Mouse (Mus musculus): ENCODE data around the gene Tamm41.

Gene Tamm41

DNA sequence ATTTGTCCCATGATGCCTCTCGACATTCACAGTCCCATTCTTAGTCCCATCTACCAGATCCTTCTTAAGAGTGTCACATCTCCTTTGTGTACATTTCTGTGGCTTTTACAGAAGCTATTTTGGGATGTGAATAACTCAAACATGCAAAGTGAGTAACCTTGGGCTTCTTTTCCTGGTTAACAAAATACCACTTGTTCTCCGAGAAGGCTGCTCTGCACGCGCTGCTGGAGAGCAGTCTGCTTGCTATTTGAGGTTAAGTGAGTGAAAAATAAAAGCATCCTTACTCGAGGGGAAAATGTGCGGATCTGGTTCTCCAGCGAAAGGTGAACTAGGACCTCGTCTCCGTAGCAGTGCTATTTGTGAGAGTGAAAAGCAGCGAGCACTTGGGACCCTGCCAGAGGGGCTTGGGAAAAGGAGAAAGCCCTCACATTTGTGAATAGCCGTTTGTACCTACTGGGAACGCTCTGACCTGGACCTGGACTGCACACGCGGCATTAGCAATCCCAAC, 10.1 kb downstream of the Tamm41 start:
- no peak for DNase-seq (ENCODE audit: low spot score)

DNA sequence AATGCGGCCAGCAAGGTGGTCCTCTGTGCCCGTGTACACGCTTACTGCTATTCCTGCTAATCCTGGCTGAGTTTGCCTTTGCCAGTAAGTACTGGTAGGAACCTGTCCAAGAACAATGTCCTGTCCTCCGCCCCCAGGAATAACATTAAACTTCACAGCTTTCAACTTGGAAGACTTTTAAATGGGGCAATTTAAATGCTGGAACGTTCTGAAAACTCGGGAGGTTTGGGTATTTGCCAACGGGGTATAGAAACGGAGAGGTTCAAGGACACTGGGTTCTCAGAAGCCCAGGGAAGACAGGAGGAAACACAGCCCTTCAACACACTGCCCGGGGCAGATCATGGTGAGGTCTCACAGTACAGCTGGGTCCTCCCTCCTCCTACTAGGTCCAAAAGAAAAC, 14.8 kb downstream of the Tamm41 start:
- no peak for DNase-seq (ENCODE audit: low spot score)

DNA sequence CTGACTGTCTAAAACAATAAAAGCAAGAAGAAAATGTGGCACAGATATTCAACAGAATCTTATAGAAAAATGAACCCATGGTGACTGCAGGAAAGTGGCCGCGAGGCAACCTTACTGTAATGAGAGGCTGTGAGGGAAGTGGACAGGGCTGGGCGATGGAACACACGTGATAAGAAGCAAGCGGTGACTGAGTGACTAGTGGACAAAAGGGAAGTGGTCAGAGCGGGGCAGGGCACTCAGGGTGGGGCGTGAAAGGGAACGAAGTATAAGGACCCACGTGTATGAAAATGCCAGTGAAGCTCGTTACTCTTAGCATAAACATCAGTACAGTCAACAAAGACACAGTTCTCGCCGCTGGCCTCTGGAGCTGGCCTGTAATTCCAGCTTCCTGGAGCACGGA, 22.2 kb downstream of the Tamm41 start:
- no peak for DNase-seq (ENCODE audit: low spot score)

DNA sequence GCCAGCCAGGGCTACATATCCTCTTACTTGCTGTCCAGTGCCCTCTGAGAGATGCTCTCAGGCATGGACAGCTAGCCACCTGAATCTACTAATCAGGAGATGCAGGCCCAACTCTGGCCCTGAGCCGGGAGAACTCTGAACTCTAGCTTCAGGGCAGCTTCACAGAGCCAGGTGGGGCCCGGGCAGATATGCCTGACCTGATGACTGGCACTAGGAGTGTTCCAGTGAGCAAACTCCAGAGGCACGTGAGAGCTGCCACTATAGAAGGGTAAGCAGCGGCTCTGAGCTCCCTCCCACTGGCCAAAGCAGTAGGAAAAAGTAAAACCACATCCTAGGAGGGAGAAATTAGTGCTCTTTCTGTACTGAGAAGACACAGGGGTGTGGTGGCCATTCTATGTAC, 24.1 kb downstream of the Tamm41 start:
- DNase-seq (ENCODE audit: low spot score) = no peak

DNA sequence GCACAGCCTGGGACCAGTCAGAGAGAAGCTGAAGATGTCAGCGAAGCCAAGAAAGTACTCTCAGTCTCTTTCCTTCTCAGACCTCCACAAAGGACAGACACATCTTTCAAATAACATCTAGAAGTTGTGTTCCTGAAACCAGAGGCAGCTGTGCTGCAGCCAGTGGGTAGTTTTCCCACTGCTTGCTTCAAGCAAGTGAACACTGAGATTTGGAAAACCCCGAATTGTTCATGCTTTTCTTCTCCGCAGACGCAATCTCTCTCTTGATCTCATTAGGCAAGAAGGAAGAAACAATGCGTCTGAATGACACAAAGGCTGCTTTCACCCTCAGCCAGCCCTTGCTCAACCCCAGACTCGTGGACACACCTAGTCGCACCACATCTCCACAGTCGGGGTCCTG, 25.9 kb downstream of the Tamm41 start:
- DNase-seq (ENCODE audit: low spot score) = no peak

DNA sequence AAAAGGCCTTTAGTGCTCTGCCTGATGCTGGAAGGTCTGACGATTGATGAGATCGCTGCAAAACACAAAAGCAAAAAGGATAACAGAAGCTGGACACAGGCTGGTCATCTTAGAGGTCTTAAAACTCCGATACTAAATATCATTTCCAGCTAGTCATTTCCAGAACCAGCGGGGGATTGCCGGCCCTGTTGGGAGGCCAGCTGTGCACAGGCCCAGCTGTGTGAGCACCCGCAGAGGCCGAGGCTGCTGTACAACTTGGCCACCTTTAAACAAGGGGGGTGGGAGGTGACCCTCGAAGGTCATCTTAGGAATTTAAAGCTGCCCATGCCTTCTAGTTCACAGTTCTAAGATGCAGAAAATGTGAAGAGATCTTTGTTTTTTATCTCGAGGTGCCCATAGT, 26.9 kb downstream of the Tamm41 start:
- DNase-seq (ENCODE audit: low spot score) = no peak

DNA sequence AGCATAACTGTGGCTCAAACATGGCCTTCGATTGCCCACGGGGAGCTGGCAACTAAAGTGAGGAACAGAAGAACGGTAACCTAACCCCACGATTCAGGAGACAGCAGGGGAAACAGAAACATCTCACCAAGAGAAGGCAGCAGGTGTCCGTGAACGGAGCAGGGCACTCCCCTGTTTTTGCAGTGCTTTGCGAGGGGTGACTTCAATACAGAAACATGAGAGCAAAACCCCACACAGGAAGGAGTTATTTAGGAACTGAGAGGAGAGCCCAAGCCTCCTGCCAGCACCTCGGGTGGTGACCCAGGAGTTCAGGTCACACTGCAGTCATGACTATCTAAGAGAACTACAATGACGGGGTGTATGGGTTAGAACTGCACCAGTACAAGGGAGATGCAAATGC, 27.4 kb downstream of the Tamm41 start:
- no peak for DNase-seq (ENCODE audit: low spot score)

DNA sequence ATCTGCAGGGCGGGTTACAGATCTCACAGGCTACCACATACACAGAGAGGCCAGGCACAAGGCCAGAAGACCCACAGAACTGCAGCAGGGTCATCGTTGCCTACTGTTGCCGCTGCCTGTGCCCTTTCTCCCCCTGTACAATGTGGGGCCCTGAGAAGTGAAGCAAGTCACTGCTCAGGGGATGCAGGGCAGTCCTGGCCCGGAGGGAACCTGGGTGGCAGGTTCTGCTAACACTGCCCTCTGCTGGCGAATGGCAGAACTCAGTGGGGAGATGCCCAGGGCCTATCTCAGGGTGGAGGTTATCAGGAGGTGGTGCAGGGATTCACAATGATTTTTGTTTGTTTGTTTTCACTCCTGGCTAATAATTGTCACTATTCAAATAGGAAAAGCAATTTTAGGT, 29.9 kb downstream of the Tamm41 start:
- DNase-seq (ENCODE audit: low spot score) = peak; percentile 85

DNA sequence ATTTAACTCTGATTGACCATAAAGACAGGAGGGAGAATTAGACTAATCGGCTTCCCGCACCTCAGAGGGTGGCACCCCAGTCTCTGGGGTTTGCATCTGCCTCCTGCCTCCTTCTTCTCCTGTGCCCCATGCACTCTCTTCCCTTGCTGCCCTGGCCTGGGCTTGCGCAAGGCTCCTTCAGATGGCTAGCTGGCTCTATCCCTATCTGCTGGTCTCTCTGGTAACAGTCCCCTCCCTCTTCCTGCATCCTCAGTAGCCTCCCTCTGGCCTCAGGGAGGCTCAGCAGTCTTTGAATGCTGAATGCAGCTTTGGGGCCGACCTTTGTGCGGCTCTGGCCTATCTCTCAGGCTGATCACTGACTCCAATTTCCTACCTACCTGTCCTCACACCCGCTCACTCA, 30.7 kb downstream of the Tamm41 start:
- peak; percentile 44 for DNase-seq (ENCODE audit: low spot score)

DNA sequence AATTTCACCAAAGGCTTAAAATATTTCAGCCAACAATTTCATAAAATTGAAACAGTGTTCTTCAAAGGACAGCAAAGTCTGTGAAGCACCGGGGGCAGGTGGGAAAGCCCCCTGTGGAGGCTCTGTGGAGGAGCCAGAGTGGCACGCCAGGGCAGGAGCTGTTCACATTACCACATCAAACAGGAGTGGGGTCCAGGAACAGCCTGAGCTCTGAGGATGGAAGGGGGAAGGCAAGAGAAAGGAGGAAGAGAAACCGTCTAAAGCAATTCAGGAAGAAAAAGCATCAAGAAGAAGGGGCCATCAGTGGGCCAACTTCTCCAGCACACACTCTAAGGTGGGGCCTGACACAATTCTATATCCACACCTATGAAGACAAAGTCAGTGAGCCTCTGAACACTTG, 31.6 kb downstream of the Tamm41 start:
- DNase-seq (ENCODE audit: low spot score) = no peak

DNA sequence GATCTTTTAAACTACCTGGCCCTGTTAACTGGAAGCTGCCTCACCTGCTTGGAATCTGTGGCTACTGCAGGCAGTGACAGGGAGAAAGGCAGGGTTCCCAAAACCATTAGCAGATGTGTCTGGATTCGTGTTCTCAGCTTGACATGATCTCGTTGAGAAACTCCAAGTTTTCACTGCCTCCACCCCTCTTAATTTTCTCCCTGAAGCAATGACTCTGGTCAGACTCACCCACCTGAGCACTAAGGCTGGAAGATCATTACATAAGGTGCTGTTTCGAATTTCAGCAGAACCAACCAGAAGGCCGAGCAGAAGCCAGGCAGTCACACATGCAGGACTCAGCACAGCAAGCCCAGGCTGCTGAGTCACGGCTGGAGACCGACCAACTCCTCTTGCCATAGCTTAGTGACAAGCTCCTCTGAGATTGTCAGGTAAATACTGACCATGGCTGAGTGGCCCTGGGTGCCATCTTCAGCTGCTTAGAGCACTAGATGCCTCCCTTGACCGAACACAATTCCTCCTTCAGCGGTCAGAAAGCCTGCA, 32.3 kb downstream of the Tamm41 start:
- DNase-seq (ENCODE audit: low spot score) = no peak

DNA sequence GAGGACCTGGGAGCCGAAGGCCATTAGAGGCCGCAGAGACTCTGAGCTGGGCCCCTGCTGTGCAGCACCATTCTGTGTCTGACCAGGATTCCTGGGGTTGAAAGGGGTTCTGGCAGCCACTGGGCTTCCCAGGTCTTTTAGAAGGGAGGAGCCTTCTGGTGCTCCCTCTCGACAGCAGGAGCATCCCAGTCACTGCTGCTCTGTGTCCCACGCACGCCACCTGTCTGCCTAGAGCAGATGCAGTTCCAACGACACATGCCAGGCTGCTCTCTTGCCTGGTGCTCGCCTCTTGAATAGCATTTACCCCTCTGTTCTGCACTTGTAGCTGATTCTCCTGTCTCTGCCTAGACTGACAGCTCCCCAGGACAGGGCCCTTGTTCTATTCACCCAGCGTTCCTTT, 33.0 kb downstream of the Tamm41 start:
- no peak for DNase-seq (ENCODE audit: low spot score)

DNA sequence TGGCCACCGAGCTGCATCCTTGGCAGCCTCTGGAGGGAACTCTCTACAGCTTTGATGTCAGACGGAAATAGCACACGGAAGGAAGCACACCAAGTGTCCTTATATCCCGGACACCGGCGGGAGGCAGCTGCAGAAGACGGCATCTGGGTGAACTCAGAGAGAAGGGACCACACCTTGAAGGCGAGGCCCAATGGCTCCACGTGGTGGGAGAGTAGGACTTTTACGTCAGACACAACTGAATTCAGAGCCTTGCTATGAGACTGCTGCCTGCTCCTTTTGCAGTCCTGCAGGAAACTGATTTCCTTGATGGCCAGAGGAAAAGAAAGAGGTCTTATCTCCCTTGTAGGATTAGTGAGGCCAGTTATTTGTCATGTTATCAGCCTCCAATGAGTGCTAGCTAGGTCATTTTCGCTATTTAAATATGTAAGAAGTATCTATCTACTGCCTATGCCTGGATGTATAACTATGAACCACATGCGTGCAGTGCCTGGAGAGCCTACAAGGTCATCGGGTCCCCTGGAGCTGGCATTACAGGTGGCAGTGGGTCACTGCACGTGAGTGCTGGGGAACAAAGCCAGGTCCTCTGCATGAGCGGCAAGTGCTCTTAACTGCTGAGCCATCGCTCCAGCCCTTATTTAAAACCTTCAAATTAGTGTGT, 39.2 kb downstream of the Tamm41 start:
- no peak for DNase-seq (ENCODE audit: low spot score)

DNA sequence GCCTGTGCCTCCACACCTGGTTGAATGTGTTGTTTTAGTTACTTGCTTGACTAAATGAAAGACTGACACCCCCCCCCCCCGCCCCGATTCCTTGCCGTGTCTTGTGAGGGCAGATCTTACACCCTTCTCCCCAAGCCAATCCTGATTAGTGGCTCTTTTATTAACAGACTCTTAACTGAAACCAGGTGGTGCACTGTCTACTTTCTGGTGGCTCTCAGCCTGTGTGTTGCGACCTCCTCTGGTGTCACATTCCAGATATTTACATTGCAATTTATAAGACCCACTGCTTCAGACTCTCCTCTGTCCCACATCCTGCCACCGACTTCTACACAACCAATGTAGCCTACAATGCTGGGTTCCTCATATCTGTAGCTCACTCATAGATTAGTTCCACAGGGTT, 40.2 kb downstream of the Tamm41 start:
- peak; percentile 50 for DNase-seq (ENCODE audit: low spot score)

DNA sequence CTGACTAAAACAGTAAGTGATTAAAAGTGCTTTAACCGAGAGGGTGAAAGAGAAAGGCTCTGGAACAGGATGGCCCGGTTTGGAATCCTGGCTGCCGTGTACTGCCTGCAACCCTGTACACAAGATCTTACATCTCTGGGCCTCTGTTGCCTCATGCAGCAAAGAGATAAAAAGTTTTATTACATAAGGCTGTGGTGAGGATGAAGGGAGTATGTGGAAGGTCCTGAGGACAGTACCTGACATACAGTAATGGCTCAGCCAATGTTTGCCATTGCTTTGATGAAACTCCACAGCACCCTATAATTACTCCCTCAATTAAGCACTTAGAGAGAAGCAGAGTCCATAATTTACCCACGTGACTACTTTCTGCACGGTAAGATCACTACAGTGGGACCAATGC, 40.8 kb downstream of the Tamm41 start:
- DNase-seq (ENCODE audit: low spot score) = no peak

DNA sequence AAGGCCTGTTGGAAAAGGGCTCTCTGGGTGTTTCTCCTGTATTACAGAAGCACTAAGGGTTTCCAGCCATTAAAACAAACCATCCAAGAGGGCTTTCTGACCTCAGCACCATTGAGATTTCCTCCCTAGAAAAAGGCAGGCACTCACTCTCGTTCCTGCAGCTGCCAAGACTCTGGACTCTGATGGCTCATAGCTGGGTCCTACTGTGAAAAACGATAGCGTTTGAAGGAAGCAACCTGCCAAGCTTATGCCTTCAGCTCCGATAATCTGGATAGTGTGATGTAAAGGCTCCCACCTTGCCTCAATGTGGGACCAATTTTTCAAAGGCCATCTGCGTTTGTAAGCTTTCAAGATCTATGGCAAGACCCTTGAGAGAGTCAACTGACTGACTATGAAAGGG, 43.6 kb downstream of the Tamm41 start:
- no peak for DNase-seq (ENCODE audit: low spot score)

DNA sequence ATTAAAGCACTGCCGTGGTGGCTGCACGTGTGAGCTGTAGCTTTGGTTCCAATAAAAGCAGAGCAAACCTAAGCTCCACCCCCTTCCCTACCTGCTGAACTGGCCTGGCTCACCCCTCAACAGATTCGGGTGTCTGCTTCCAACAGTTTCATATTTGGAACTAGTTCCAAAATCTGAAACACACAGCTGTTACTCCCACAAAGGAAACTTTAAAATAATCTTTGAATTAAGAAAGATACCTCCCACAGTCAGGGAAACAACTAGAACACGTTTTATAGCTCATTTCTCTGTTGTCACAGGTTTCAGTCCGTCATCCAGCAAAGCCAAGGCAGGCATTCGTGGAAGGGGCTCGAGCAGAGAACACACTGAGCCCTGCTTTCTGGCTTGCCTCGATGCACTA, 44.0 kb downstream of the Tamm41 start:
- no peak for DNase-seq (ENCODE audit: low spot score)

DNA sequence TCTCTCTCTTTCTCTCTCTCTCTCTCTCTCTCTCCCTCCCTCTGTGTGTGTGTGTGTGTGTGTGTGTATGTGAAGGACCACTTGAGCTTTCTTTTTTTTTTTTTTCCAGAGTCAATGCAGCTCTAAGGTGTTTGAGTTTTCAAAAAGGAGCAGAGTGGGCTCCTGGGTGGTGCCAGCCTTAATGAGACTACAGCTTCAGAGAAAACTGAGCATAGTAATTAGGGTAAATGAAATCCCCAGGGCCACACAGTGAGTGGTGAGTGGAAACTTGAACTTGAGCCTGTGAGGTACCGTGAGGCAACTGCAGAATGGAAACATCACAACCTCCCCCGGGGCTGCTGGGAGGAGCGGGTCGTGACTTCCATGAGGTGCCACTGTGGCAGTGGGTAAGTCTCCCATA, 45.8 kb downstream of the Tamm41 start:
- no peak for DNase-seq (ENCODE audit: low spot score)

DNA sequence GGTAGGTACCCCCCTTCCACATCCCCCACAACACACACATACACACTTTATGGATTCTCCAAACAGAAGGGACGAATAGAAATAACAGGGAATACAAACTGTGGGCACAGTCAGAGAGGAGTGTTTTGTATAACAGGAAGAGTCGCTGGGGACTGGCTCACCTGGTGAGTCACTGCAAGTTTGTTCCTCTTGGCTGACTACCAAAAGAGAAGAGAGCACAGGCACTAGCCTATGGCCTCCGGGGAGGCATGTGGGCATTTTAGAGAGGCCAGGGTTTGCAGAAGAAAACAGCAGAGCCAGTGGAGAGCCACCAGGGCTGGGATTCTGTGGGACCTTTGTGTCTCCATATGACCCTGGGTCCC, 49.1 kb downstream of the Tamm41 start:
- no peak for DNase-seq (ENCODE audit: low spot score)

DNA sequence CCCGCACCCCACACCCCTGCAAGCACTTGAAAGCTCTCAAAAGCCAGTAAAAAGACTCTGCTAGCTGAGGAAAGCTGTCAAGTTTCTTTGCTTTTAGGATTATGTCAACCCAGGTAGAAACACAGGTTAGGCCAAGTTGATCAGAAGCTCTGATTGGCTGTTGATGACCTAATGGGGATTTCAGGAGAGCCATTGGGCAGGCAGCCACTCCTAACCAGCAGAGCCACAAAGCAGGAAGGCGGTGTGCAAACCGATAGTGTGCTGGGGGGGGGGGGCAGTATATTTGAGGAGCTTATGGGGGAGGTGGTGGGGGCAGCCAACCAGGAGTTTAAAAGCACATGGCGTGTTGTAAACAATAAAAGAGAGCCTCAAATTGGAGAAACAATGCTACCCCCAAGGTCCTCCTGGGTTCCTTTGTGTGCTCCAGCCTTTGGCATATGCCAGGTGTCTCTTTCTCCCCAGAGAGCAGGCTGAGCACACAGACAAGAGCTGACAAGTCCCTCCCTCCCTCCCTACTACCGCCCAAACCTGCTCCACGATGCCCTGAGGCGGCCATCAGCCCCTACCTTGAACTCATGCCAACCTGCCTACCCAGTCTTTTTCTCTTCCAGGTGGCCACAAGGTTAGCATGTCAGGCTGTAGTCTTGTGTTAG, 49.6 kb downstream of the Tamm41 start:
- DNase-seq (ENCODE audit: low spot score) = no peak

DNA sequence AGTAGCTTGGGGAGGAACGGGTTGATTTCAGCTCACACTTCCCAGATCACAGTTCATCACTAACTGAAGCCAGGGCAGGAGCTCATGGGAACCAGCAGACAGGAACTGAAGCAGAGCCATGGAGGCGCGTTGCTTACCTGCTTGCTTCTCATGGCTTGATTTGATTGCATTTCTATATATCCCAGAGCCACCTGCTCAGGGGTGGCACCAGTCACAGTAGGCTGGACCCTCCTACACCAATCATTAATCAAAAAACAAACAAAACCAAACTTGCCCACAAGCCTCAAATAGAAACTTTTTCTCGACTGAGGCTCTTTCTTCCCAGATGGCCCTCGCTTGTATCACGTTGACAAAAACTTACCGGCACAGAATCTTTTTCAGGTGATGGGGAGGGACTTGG, 55.0 kb downstream of the Tamm41 start:
- no peak for DNase-seq (ENCODE audit: low spot score)

DNA sequence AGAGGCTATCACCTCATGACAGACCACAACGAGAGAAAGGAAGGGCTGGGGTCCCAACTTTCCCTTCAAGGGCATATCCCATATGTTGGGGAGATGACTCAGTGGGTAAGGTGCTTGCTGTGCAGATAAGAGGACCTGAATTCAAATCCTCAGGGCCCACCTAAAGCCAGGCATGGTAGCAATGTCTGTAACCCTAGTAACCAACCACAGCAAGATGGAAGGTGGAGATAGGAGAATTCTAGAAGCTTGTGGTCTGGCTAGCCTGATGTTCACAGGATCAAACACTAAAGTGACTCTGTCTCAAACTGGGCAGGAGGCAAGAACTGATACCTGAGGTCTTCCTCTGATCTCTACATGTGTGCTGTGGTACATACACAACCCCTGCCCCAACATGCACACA, 58.0 kb downstream of the Tamm41 start:
- DNase-seq (ENCODE audit: low spot score) = no peak

DNA sequence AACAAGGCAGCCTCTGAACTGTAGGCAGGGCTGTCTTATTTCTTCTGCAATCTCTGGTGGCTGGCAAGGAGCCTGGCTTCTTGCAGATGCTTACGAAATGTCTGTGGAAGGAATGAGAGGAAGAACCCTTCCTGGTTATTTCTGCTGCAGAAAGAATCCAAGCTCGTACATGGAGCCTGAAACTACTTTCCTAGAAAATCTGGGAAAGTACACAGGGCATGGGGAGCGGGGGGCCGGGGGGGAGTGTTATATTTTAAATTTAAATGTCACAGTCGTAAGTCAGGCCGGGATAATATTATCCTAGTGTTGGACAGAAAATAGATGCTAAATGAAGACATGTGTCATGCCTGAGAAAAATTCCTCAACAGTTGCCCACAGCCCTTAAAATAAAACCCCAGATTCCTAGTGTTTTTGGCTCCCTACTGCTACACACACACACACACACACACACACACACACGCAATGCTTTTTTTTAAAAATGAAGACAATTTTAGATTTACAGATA, 60.7 kb downstream of the Tamm41 start:
- no peak for DNase-seq (ENCODE audit: low spot score)

DNA sequence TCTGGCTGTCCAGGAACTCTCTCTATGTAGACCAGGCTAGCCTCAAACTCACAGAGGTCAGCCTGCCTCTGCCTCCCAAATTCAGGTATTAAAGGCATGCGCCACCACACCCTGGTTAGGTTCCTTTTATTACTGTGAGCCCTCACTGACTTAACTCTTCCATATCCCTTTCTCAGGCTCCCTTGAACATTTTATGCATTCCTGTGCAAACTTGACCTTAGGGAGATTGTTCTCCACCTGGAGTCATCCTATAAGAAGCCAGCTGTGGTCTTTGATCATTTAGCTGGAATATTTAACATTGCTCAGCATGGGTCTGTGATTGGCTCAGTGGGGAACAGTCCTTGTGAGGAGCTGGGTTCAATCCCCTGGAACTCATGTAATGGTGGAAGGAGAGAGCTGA, 63.3 kb downstream of the Tamm41 start:
- no peak for DNase-seq (ENCODE audit: low spot score)
